Mouse (Mus musculus): ENCODE measurements around the gene Gm44805. TPM values are rescaled to one million over a fixed set of nuclear protein-coding genes. Genes with fewer than 3 reads are reported as not detected.

Gene Gm44805
- polyA plus RNA-seq, 1 experiment from 2014 or later: not detected

GRCm38 (mm10) chr7:19697949-19698906 lies 17.0 kb upstream of the Gm44805 start:
- H3K27me3 ChIP-seq: peaks cover 4% of the 10 kb centered on the region; the same call in 1 of the 2 replicates
- H3K27ac ChIP-seq (replicated peaks): no peak overlapping the region
- no peaks in the 10 kb centered on the region for H3K9me3 ChIP-seq
- H3K4me1 ChIP-seq (replicated peaks): peaks cover 31% of the 10 kb centered on the region
- peak overlapping the region; percentile 60 for H3K4me2 ChIP-seq
- 3% methylated on average over 28 of the region's 28 CpGs for WGBS
- H3K4me3 ChIP-seq: peak overlapping the region; percentile 35
- peak overlapping the region; percentile 69 for H3K9ac ChIP-seq
- ATAC-seq (ENCODE audit: low read depth): peak; percentile 3; the same call in 1 of the 2 replicates
- H3K36me3 ChIP-seq: peaks cover 24% of the 10 kb centered on the region

GRCm38 (mm10) chr7:19696336-19696873 lies 15.2 kb upstream of the Gm44805 start:
- WGBS: 95% methylated on average over 34 of the region's 34 CpGs
- Histone ChIP-seq H3K4me3 (no peak overlapping the region), H3K36me3 (peaks cover 11% of the 10 kb centered on the region), H3K4me2 (no peak overlapping the region), H3K4me1 (replicated peaks) (peaks cover 36% of the 10 kb centered on the region), H3K9ac (no peak overlapping the region), H3K27me3 (peaks cover 4% of the 10 kb centered on the region; the same call in 1 of the 2 replicates), H3K9me3 (no peaks in the 10 kb centered on the region), H3K27ac (replicated peaks) (no peak overlapping the region)
- no peak for ATAC-seq (ENCODE audit: low read depth)

- ATAC-seq (ENCODE audit: low read depth): no peak
These were observed 14.7 kb upstream of the Gm44805 start for GRCm38 (mm10) chr7:19695881-19696280.

DNA sequence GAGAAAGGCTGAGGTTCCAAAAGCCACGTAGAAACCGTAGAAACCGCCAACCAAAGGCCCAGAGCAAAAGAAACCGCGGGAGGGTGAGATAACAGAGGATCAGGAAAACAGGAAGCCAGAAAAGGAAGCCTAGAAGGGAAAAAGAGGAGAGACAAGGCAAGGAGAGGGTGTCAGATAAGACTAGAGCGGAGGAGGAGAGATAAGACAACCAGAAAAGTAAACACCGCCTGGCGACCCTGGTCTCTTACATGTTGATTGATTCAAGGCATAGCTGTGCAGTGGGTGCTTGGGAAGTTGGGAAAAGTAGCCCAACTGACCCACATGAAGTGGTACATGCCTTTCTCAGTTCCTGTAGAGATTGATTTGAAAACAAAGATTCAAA lies 14.0 kb upstream of the Gm44805 start:
- WGBS: 58% methylated on average over 8 of the region's 8 CpGs

More at GRCm38 (mm10) chr7:19695881-19696280, 14.7 kb upstream of the Gm44805 start:
- peaks cover 11% of the 10 kb centered on the region for H3K36me3 ChIP-seq
- no peak overlapping the region for H3K4me2 ChIP-seq
- peaks cover 35% of the 10 kb centered on the region for H3K4me1 ChIP-seq (replicated peaks)
- no peak overlapping the region for H3K27ac ChIP-seq (replicated peaks)
- H3K9me3 ChIP-seq: no peaks in the 10 kb centered on the region
- H3K9ac ChIP-seq: no peak overlapping the region
- H3K27me3 ChIP-seq: peaks cover 4% of the 10 kb centered on the region; the same call in 1 of the 2 replicates
- no peak overlapping the region for H3K4me3 ChIP-seq
- 88% methylated on average over 6 of the region's 6 CpGs for WGBS

DNA sequence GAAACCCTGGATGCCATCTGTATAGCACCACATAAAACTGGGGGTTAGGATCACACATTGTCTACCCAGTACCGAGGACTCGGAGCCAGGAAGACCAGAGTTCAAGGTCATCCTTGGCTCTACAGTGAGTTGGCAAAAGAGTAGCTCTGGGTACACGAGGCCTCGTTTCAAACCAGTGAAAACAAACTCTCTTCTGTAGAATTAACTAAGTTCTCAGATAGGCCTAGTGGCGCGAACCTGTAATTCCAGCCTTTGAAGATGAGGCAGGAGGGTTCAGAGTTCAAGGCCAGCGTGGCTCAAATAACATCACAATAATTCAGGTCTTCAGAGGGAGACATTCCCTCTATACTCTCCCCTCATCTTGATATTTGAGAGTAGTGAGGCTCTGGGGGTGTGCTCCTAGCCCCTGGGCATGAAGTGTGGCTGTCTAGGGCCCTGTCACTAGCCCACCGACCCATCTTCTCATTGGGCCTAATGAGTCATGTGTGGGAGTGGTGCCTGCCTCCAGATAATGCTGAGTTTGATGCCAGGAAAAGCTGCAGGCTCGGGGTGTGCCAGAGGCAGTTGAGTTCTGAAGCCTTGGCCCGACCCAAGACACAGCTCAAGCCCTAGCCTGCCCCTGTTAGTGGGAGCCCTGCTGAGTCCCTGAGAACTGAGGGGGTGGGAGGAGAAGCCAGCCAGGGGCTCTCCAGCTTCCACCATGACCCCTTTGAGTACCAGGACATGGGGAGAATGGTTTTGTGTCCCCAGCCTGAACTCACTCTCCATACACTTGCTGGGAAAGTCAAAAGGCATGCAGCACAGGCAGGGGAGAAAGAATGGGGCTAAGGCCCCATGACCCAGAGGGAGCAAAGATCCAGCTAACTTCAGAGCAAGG lies 13.4 kb upstream of the Gm44805 start:
- H3K9ac ChIP-seq: no peak overlapping the region
- no peak overlapping the region for H3K4me2 ChIP-seq
- H3K27ac ChIP-seq (replicated peaks): no peak overlapping the region
- no peak overlapping the region for H3K4me3 ChIP-seq
- H3K9me3 ChIP-seq: no peaks in the 10 kb centered on the region
- H3K27me3 ChIP-seq: peaks cover 4% of the 10 kb centered on the region; the same call in 1 of the 2 replicates
- peaks cover 11% of the 10 kb centered on the region for H3K36me3 ChIP-seq
- WGBS: 87% methylated on average over 10 of the region's 10 CpGs
- no peak for ATAC-seq (ENCODE audit: low read depth)
- peaks cover 26% of the 10 kb centered on the region for H3K4me1 ChIP-seq (replicated peaks)

More for the DNA sequence above, 14.0 kb upstream of the Gm44805 start:
- H3K4me1 ChIP-seq (replicated peaks): peaks cover 28% of the 10 kb centered on the region
- peaks cover 11% of the 10 kb centered on the region for H3K36me3 ChIP-seq
- no peak for ATAC-seq (ENCODE audit: low read depth)
- H3K9me3 ChIP-seq: no peaks in the 10 kb centered on the region
- H3K4me2 ChIP-seq: no peak overlapping the region
- H3K4me3 ChIP-seq: no peak overlapping the region
- H3K27me3 ChIP-seq: peaks cover 4% of the 10 kb centered on the region; the same call in 1 of the 2 replicates
- no peak overlapping the region for H3K9ac ChIP-seq
- no peak overlapping the region for H3K27ac ChIP-seq (replicated peaks)

- 32% methylated on average over 10 of the region's 10 CpGs for WGBS
These were observed 12.2 kb upstream of the Gm44805 start for GRCm38 (mm10) chr7:19693421-19693820.

GRCm38 (mm10) chr7:19691873-19692865 lies 10.9 kb upstream of the Gm44805 start, which contains the start of gene Apoc1:
Gene Apoc1 (minus strand): TSS chr7:19692660.
- WGBS: 45% methylated on average over 28 of the region's 28 CpGs
- ATAC-seq (ENCODE audit: low read depth): no peak
- no peak within 1 kb of the TSS for H3K27ac ChIP-seq (replicated peaks)
- H3K27me3 ChIP-seq: no peaks in the 10 kb centered on the region
- no peak within 1 kb of the TSS for H3K4me3 ChIP-seq
- no peak within 1 kb of the TSS for H3K9ac ChIP-seq
- peaks cover 8% of the 10 kb centered on the region for H3K4me1 ChIP-seq (replicated peaks)
- no peaks in the 10 kb centered on the region for H3K9me3 ChIP-seq
- no peak within 1 kb of the TSS for H3K4me2 ChIP-seq
- H3K36me3 ChIP-seq: peaks cover 11% of the 10 kb centered on the region

More at GRCm38 (mm10) chr7:19693421-19693820, 12.2 kb upstream of the Gm44805 start:
- Histone ChIP-seq H3K27me3 (0 out of 2 replicates have a peak, but pooled peaks cover 4% of the 10 kb centered on the region), H3K36me3 (peaks cover 11% of the 10 kb centered on the region), H3K27ac (replicated peaks) (no peak overlapping the region), H3K4me2 (no peak overlapping the region), H3K4me1 (replicated peaks) (peaks cover 14% of the 10 kb centered on the region), H3K9me3 (no peaks in the 10 kb centered on the region), H3K9ac (no peak overlapping the region), H3K4me3 (no peak overlapping the region)
- ATAC-seq (ENCODE audit: low read depth): no peak

- H3K27me3 ChIP-seq: no peaks in the 10 kb centered on the region
- WGBS: 74% methylated on average over 6 of the region's 6 CpGs
- H3K9ac ChIP-seq: no peak overlapping the region
- no peak overlapping the region for H3K27ac ChIP-seq (replicated peaks)
- no peak for ATAC-seq (ENCODE audit: low read depth)
- no peak overlapping the region for H3K4me3 ChIP-seq
- peaks cover 8% of the 10 kb centered on the region for H3K4me1 ChIP-seq (replicated peaks)
- H3K4me2 ChIP-seq: no peak overlapping the region
- H3K36me3 ChIP-seq: peaks cover 6% of the 10 kb centered on the region
- no peaks in the 10 kb centered on the region for H3K9me3 ChIP-seq
These were observed 10.2 kb upstream of the Gm44805 start for GRCm38 (mm10) chr7:19691434-19691833.

- Histone ChIP-seq H3K36me3 (0 out of 2 replicates have a peak, but pooled peaks cover under 1% of the 10 kb centered on the region), H3K9me3 (no peaks in the 10 kb centered on the region), H3K4me3 (no peak overlapping the region), H3K27me3 (no peaks in the 10 kb centered on the region), H3K4me1 (replicated peaks) (peaks cover 8% of the 10 kb centered on the region), H3K9ac (no peak overlapping the region), H3K4me2 (no peak overlapping the region), H3K27ac (replicated peaks) (no peak overlapping the region)
- WGBS: 89% methylated on average over 4 of the region's 4 CpGs
- no peak for ATAC-seq (ENCODE audit: low read depth)
These were observed 9.6 kb upstream of the Gm44805 start for GRCm38 (mm10) chr7:19690845-19691244.

DNA sequence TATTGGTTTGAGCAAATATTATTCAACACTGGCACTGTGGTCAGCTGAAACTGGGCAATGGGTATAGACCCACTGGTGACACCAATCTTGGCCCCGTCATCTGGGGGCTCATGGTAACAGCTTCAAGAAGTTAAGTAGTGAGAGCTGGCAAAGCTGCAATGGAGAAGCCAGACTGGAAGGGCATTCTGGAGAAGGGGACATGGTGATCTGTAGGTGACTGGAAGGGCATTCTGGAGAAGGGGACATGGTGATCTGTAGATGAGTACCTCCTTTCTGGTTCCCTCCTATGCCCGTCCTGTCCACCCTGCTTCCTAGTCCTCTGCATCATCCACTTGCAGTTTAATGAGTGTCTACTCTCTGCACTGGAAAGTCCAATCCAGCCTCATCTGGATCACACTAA lies 7.4 kb upstream of the Gm44805 start:
- no peak for ATAC-seq (ENCODE audit: low read depth)

DNA sequence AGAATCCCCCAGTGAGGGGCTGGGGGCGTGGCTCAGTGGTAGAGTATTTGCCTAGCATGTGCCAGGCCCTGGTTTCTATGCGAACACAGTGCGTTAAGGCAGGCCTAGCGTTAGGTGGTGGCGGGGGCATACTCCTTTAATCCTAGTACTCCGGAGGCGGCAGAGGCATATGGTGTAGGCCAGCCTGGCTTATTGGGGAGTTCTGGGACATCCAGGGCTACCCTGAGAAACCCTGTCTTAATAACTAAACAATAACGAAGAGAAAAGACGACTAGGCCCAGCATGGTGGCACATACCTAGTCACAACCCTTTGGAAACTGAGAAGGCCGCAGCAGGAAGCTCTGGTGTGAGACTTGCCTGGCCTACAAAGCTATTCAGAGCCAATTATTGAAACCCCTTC lies 6.9 kb upstream of the Gm44805 start:
- Histone ChIP-seq H3K9ac (no peak overlapping the region), H3K36me3 (no peaks in the 10 kb centered on the region), H3K4me1 (replicated peaks) (peaks cover 3% of the 10 kb centered on the region), H3K4me3 (no peak overlapping the region), H3K27ac (replicated peaks) (no peak overlapping the region), H3K27me3 (no peaks in the 10 kb centered on the region), H3K4me2 (no peak overlapping the region), H3K9me3 (no peaks in the 10 kb centered on the region)
- ATAC-seq (ENCODE audit: low read depth): no peak
- WGBS: 92% methylated on average over 10 of the region's 10 CpGs

More for the DNA sequence above, 7.4 kb upstream of the Gm44805 start:
- H3K9ac ChIP-seq: no peak overlapping the region
- H3K4me3 ChIP-seq: no peak overlapping the region
- H3K9me3 ChIP-seq: no peaks in the 10 kb centered on the region
- no peak overlapping the region for H3K4me2 ChIP-seq
- H3K27ac ChIP-seq (replicated peaks): no peak overlapping the region
- no peaks in the 10 kb centered on the region for H3K27me3 ChIP-seq
- 91% methylated on average over 2 of the region's 2 CpGs for WGBS
- no peaks in the 10 kb centered on the region for H3K36me3 ChIP-seq
- peaks cover 8% of the 10 kb centered on the region for H3K4me1 ChIP-seq (replicated peaks)
